Mouse (Mus musculus) spleen, adult 2 months (tissue): ENCODE measurements around the gene Efna4.

Source experiments
- CTCF ChIP-seq: fragments of 200-500 bp; IDR thresholded peaks from 2 replicates; pipeline ENCODE4 v1.5.1; 2011; ENCODE audit warnings: mild to moderate bottlenecking, inconsistent platforms; ENCODE audit not compliant: insufficient read depth, insufficient read length, insufficient replicate concordance; ENCODE audit errors: extremely low read depth
- POLR2A ChIP-seq: fragments of 200-500 bp; IDR thresholded peaks from 2 replicates; pipeline ENCODE4 v1.6.1; 2011; ENCODE audit warnings: low read depth, low read length, inconsistent platforms

DNA sequence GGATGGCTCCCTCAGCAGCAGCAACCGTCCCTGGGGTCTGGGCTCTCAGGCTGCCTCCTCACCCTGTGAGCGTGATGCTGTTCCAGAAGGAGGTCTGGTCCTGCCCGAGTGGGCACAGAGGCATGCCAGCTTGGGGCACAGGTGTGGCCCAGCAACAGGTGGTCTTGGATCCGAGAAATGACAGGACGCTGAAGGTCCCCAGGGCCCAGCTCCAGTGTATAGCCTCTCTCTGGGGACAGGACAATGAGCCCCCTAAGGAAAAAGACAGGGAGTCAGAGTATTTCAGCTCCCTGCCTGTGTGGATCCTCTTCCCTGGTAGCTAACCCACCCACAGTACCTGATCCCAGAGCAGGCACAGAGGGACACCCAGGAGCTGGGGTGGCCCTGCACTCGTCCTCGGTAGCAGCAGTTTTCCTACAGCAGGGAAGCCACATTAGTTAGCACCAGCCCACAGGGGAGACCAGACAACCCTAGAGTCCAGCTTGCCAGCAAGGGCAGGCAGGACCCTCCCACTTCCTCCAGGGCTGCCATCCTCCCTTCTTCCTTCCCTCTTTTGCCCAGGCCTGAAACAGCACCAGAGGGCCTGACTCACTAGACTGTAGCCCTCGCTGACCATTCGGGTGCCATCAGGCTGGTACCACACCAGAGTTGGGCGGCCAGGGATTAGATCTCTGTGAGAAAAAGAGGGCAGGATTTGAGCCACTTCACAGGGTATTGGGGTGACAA is 9.2 kb upstream of the Efna4 start:
- TF ChIP-seq CTCF (no peak), POLR2A (no peak)
